Mouse (Mus musculus): ENCODE results near the gene Ift140. TPM values are rescaled to one million over a fixed set of nuclear protein-coding genes. Genes with fewer than 3 reads are reported as not detected.

Gene Ift140
- polyA plus RNA-seq, 1 experiment from 2014 or later = 16.9 TPM

- H3K9ac ChIP-seq (ENCODE audit: low read length) = no peak overlapping the region
- no peak overlapping the region for H3K4me3 ChIP-seq (ENCODE audit: low read depth, low read length)
- H3K4me1 ChIP-seq (replicated peaks; ENCODE audit: control insufficient read depth, insufficient read depth, low read length) = no peaks in the 10 kb centered on the region
- H3K4me2 ChIP-seq (ENCODE audit: low read length) = no peak overlapping the region
- DNase-seq (ENCODE audit: low spot score) (no peak), ATAC-seq (replicated peaks; ENCODE audit: low FRiP score, low TSS enrichment, low read depth) (no peak)
- H3K27ac ChIP-seq (ENCODE audit: low read depth) = no peak overlapping the region
- H3K36me3 ChIP-seq (ENCODE audit: control insufficient read depth, insufficient read depth, low read length) = peaks cover 75% of the 10 kb centered on the region
- 90% methylated on average over 6 of the region's 6 CpGs for WGBS
- no peaks in the 10 kb centered on the region for H3K27me3 ChIP-seq (replicated peaks; ENCODE audit: control insufficient read depth, insufficient read depth, low read length)
- H3K9me3 ChIP-seq (ENCODE audit: control insufficient read depth, low read length) = no peaks in the 10 kb centered on the region
These were observed 84.2 kb downstream of the Ift140 start for GRCm38 (mm10) chr17:25100052-25100451.

- no peak for ATAC-seq (replicated peaks; ENCODE audit: low FRiP score, low TSS enrichment, low read depth)
- Histone ChIP-seq H3K27me3 (replicated peaks; ENCODE audit: control insufficient read depth, insufficient read depth, low read length) (no peaks in the 10 kb centered on the region), H3K4me3 (ENCODE audit: low read depth, low read length) (no peak overlapping the region), H3K4me1 (replicated peaks; ENCODE audit: control insufficient read depth, insufficient read depth, low read length) (no peaks in the 10 kb centered on the region), H3K36me3 (ENCODE audit: control insufficient read depth, insufficient read depth, low read length) (peaks cover 88% of the 10 kb centered on the region), H3K9me3 (ENCODE audit: control insufficient read depth, low read length) (no peaks in the 10 kb centered on the region), H3K27ac (ENCODE audit: low read depth) (no peak overlapping the region), H3K9ac (ENCODE audit: low read length) (no peak overlapping the region), H3K4me2 (ENCODE audit: low read length) (no peak overlapping the region)
- no peak for DNase-seq (ENCODE audit: low spot score)
- 91% methylated on average over 11 of the region's 11 CpGs for WGBS
These were observed 85.5 kb downstream of the Ift140 start for GRCm38 (mm10) chr17:25101338-25101737.

DNA sequence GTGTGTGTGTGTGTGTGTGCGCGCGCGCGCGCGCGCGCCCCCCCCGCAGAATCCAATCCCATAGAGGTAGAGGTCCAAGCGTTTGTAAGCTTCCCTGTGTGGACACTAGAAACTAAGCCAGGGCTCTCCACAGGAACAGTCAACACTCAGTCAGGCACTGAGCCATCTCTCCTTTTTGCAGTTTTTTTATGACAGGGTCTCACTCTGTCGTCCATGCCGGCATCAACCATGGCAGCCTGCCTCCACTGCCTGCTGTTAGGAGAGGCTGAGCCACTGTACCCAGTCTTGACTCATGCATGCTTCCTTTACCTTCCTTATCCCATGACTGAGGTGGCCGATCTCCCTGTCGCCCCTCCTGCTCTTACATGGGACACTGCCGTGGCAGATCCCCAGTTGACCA is 91.9 kb downstream of the Ift140 start:
- Histone ChIP-seq H3K4me1 (replicated peaks; ENCODE audit: control insufficient read depth, insufficient read depth, low read length) (no peaks in the 10 kb centered on the region), H3K9ac (ENCODE audit: low read length) (no peak overlapping the region), H3K4me3 (ENCODE audit: low read depth, low read length) (no peak overlapping the region), H3K36me3 (ENCODE audit: control insufficient read depth, insufficient read depth, low read length) (peaks cover 85% of the 10 kb centered on the region), H3K4me2 (ENCODE audit: low read length) (no peak overlapping the region), H3K9me3 (ENCODE audit: control insufficient read depth, low read length) (no peaks in the 10 kb centered on the region), H3K27me3 (replicated peaks; ENCODE audit: control insufficient read depth, insufficient read depth, low read length) (no peaks in the 10 kb centered on the region), H3K27ac (ENCODE audit: low read depth) (no peak overlapping the region)
- DNase-seq (ENCODE audit: low spot score) = no peak
- ATAC-seq (replicated peaks; ENCODE audit: low FRiP score, low TSS enrichment, low read depth) = no peak
- WGBS = 88% methylated on average over 9 of the region's 16 CpGs

DNA sequence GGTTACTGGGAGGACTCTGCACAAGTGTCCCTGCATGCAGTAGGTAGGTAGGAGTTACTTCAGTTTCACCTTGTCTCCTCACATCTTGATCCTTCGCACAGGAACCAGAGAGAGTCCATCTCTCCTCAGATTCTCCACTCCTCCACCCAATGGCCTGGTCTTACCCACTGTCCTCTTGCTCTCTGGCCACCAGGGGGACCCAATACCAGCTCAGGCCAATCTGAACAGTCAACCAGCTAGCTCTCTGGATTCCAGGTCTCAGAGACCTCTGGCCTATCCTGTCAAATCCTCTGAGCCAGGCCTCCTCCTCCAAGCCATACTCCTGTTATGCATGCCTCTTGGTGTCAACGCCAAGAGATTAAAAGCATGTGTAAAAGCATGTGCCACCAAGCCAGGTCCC is 93.7 kb downstream of the Ift140 start:
- Histone ChIP-seq H3K4me1 (replicated peaks; ENCODE audit: control insufficient read depth, insufficient read depth, low read length) (peaks cover under 1% of the 10 kb centered on the region), H3K4me2 (ENCODE audit: low read length) (no peak overlapping the region), H3K9ac (ENCODE audit: low read length) (no peak overlapping the region), H3K36me3 (ENCODE audit: control insufficient read depth, insufficient read depth, low read length) (peaks cover 80% of the 10 kb centered on the region), H3K4me3 (ENCODE audit: low read depth, low read length) (no peak overlapping the region), H3K27ac (ENCODE audit: low read depth) (no peak overlapping the region), H3K9me3 (ENCODE audit: control insufficient read depth, low read length) (no peaks in the 10 kb centered on the region), H3K27me3 (replicated peaks; ENCODE audit: control insufficient read depth, insufficient read depth, low read length) (no peaks in the 10 kb centered on the region)
- ATAC-seq (replicated peaks; ENCODE audit: low FRiP score, low TSS enrichment, low read depth) (no peak), DNase-seq (ENCODE audit: low spot score) (peak; percentile 54)
- 81% methylated on average over 2 of the region's 2 CpGs for WGBS

DNA sequence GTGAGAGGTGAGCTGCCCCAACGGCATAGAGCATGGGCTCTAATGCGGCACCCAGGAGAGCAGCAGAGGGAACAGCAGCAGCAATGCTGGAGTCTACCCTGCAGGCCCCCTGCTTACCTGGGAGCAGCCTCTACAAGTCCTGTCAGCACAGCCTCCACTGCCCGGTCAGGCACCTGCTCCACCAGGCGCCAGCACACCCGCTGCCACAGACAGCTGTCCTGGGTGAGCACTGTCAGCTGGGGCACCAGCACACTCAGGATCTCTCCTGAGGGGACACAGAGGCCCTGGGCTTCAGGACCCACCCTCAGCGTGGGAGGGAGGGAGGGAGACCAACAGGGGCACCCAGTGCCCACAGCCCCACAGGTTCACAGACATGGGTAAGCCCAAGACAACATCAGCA is 94.7 kb downstream of the Ift140 start:
- Histone ChIP-seq H3K4me3 (ENCODE audit: low read depth, low read length) (no peak overlapping the region), H3K36me3 (ENCODE audit: control insufficient read depth, insufficient read depth, low read length) (peaks cover 70% of the 10 kb centered on the region), H3K27me3 (replicated peaks; ENCODE audit: control insufficient read depth, insufficient read depth, low read length) (no peaks in the 10 kb centered on the region), H3K4me2 (ENCODE audit: low read length) (no peak overlapping the region), H3K4me1 (replicated peaks; ENCODE audit: control insufficient read depth, insufficient read depth, low read length) (peaks cover 5% of the 10 kb centered on the region), H3K9me3 (ENCODE audit: control insufficient read depth, low read length) (no peaks in the 10 kb centered on the region), H3K27ac (ENCODE audit: low read depth) (no peak overlapping the region), H3K9ac (ENCODE audit: low read length) (no peak overlapping the region)
- 87% methylated on average over 6 of the region's 6 CpGs for WGBS
- ATAC-seq (replicated peaks; ENCODE audit: low FRiP score, low TSS enrichment, low read depth) (no peak), DNase-seq (ENCODE audit: low spot score) (no peak)

- Histone ChIP-seq H3K9ac (ENCODE audit: low read length) (no peak overlapping the region), H3K27ac (ENCODE audit: low read depth) (no peak overlapping the region), H3K36me3 (ENCODE audit: control insufficient read depth, insufficient read depth, low read length) (peaks cover 63% of the 10 kb centered on the region), H3K4me1 (replicated peaks; ENCODE audit: control insufficient read depth, insufficient read depth, low read length) (peaks cover 5% of the 10 kb centered on the region), H3K4me2 (ENCODE audit: low read length) (no peak overlapping the region), H3K9me3 (ENCODE audit: control insufficient read depth, low read length) (no peaks in the 10 kb centered on the region), H3K27me3 (replicated peaks; ENCODE audit: control insufficient read depth, insufficient read depth, low read length) (no peaks in the 10 kb centered on the region), H3K4me3 (ENCODE audit: low read depth, low read length) (no peak overlapping the region)
- no peak for DNase-seq (ENCODE audit: low spot score)
- no peak for ATAC-seq (replicated peaks; ENCODE audit: low FRiP score, low TSS enrichment, low read depth)
- WGBS = 92% methylated on average over 5 of the region's 5 CpGs
These were observed 95.3 kb downstream of the Ift140 start for GRCm38 (mm10) chr17:25111220-25111619.

- WGBS = 78% methylated on average over 8 of the region's 8 CpGs
- Histone ChIP-seq H3K27me3 (replicated peaks; ENCODE audit: control insufficient read depth, insufficient read depth, low read length) (no peaks in the 10 kb centered on the region), H3K9me3 (ENCODE audit: control insufficient read depth, low read length) (no peaks in the 10 kb centered on the region), H3K36me3 (ENCODE audit: control insufficient read depth, insufficient read depth, low read length) (peaks cover 58% of the 10 kb centered on the region), H3K4me1 (replicated peaks; ENCODE audit: control insufficient read depth, insufficient read depth, low read length) (peaks cover 5% of the 10 kb centered on the region), H3K9ac (ENCODE audit: low read length) (no peak overlapping the region), H3K4me2 (ENCODE audit: low read length) (no peak overlapping the region), H3K4me3 (ENCODE audit: low read depth, low read length) (no peak overlapping the region), H3K27ac (ENCODE audit: low read depth) (no peak overlapping the region)
- DNase-seq (ENCODE audit: low spot score) = no peak
- ATAC-seq (replicated peaks; ENCODE audit: low FRiP score, low TSS enrichment, low read depth) = no peak
These were observed 96.0 kb downstream of the Ift140 start for GRCm38 (mm10) chr17:25111739-25112422.

- Histone ChIP-seq H3K4me3 (ENCODE audit: low read depth, low read length) (no peak overlapping the region), H3K4me1 (replicated peaks; ENCODE audit: control insufficient read depth, insufficient read depth, low read length) (peaks cover 5% of the 10 kb centered on the region), H3K27me3 (replicated peaks; ENCODE audit: control insufficient read depth, insufficient read depth, low read length) (no peaks in the 10 kb centered on the region), H3K4me2 (ENCODE audit: low read length) (no peak overlapping the region), H3K36me3 (ENCODE audit: control insufficient read depth, insufficient read depth, low read length) (peaks cover 52% of the 10 kb centered on the region), H3K9me3 (ENCODE audit: control insufficient read depth, low read length) (no peaks in the 10 kb centered on the region), H3K27ac (ENCODE audit: low read depth) (no peak overlapping the region), H3K9ac (ENCODE audit: low read length) (no peak overlapping the region)
- DNase-seq (ENCODE audit: low spot score) (no peak), ATAC-seq (replicated peaks; ENCODE audit: low FRiP score, low TSS enrichment, low read depth) (no peak)
- 87% methylated on average over 3 of the region's 3 CpGs for WGBS
These were observed 96.5 kb downstream of the Ift140 start for GRCm38 (mm10) chr17:25112423-25112810.

- H3K9ac ChIP-seq (ENCODE audit: low read length) = peak overlapping the region; percentile 73
- peak overlapping the region; percentile 97 for H3K27ac ChIP-seq (ENCODE audit: low read depth)
- ATAC-seq (replicated peaks; ENCODE audit: low FRiP score, low TSS enrichment, low read depth) = peak; percentile 69
- 8% methylated on average over 23 of the region's 23 CpGs for WGBS
- H3K4me3 ChIP-seq (ENCODE audit: low read depth, low read length) = peak overlapping the region; percentile 78
- no peaks in the 10 kb centered on the region for H3K27me3 ChIP-seq (replicated peaks; ENCODE audit: control insufficient read depth, insufficient read depth, low read length)
- H3K4me2 ChIP-seq (ENCODE audit: low read length) = peak overlapping the region; percentile 99
- no peaks in the 10 kb centered on the region for H3K9me3 ChIP-seq (ENCODE audit: control insufficient read depth, low read length)
- no peak for DNase-seq (ENCODE audit: low spot score)
- peaks cover 5% of the 10 kb centered on the region for H3K4me1 ChIP-seq (replicated peaks; ENCODE audit: control insufficient read depth, insufficient read depth, low read length)
- H3K36me3 ChIP-seq (ENCODE audit: control insufficient read depth, insufficient read depth, low read length) = peaks cover 34% of the 10 kb centered on the region
These were observed 99.2 kb downstream of the Ift140 start for GRCm38 (mm10) chr17:25114908-25115645.

Data from intestine, embryonic 14.5 days (tissue).